ENCODE assay signal across 8 mouse cellular contexts in genomic region chr7:141475011-141475804, GRCm38 (mm10). TPM values are rescaled to one million over a fixed set of nuclear protein-coding genes. Genes with fewer than 3 reads are reported as not detected.
DNase-seq lines count a peak whose midpoint lies in the region; ATAC-seq lines count a peak whose summit lies in the region.

TSS of gene Polr2l (minus strand) at chr7:141475132.
TSS of gene Tspan4 (plus strand) at chr7:141475240.

- H3K27me3 ChIP-seq in intestine, embryonic 16.5 days (replicated peaks; ENCODE audit: control insufficient read depth, insufficient read depth, low read length), result no peaks in the 10 kb centered on the region
- H3K27me3 ChIP-seq in limb, embryonic 12.5 days, result peaks cover 1% of the 10 kb centered on the region; the same call in 1 of the 2 replicates
- peaks cover 10% of the 10 kb centered on the region for H3K27me3 ChIP-seq in midbrain, embryonic 14.5 days (ENCODE audit: control insufficient read depth, insufficient read depth, low read length)

- peaks cover 7% of the 10 kb centered on the region; the same call in 1 of the 2 replicates for H3K36me3 ChIP-seq in intestine, embryonic 16.5 days (ENCODE audit: control insufficient read depth, insufficient read depth, low read length)
- peaks cover 25% of the 10 kb centered on the region for H3K36me3 ChIP-seq in limb, embryonic 12.5 days
- H3K36me3 ChIP-seq in midbrain, embryonic 14.5 days (ENCODE audit: control insufficient read depth, insufficient read depth, low read length), result peaks cover 24% of the 10 kb centered on the region

- peak; percentile 71 for ATAC-seq in intestine, embryonic 16.5 days
- peak; percentile 29; the same call in 1 of the 2 replicates for ATAC-seq in limb, embryonic 12.5 days (ENCODE audit: insufficient number of reproducible peaks, insufficient read depth, low FRiP score, low TSS enrichment, low read depth)
- ATAC-seq in midbrain, embryonic 14.5 days (ENCODE audit: low FRiP score, low TSS enrichment), result peak; percentile 83

- no peaks in the 10 kb centered on the region for H3K9me3 ChIP-seq in intestine, embryonic 16.5 days (ENCODE audit: control insufficient read depth, low read length)
- H3K9me3 ChIP-seq in limb, embryonic 12.5 days, result no peaks in the 10 kb centered on the region
- no peaks in the 10 kb centered on the region for H3K9me3 ChIP-seq in midbrain, embryonic 14.5 days (ENCODE audit: control insufficient read depth, low read length)

- WGBS in intestine, embryonic 16.5 days, result under 1% methylated on average over 87 of the region's 87 CpGs
- under 1% methylated on average over 87 of the region's 87 CpGs for WGBS in limb, embryonic 12.5 days
- under 1% methylated on average over 87 of the region's 87 CpGs for WGBS in midbrain, embryonic 14.5 days

- H3K4me3 ChIP-seq in intestine, embryonic 16.5 days (ENCODE audit: low read length), result peak within 1 kb of the TSS; percentile 88
- H3K4me3 ChIP-seq in limb, embryonic 12.5 days (replicated peaks), result peak within 1 kb of the TSS; percentile 73
- peak within 1 kb of the TSS; percentile 70 for H3K4me3 ChIP-seq in midbrain, embryonic 14.5 days (replicated peaks; ENCODE audit: low read depth, low read length)

- H3K4me2 ChIP-seq in intestine, embryonic 16.5 days (ENCODE audit: low read depth, low read length), result peak within 1 kb of the TSS; percentile 93
- peak within 1 kb of the TSS; percentile 92 for H3K4me2 ChIP-seq in limb, embryonic 12.5 days
- peak within 1 kb of the TSS; percentile 93 for H3K4me2 ChIP-seq in midbrain, embryonic 14.5 days (ENCODE audit: low read length)

- H3K27ac ChIP-seq in intestine, embryonic 16.5 days (ENCODE audit: low read length), result peak within 1 kb of the TSS; percentile 97
- peak within 1 kb of the TSS; percentile 87 for H3K27ac ChIP-seq in limb, embryonic 12.5 days
- H3K27ac ChIP-seq in midbrain, embryonic 14.5 days (replicated peaks; ENCODE audit: low read depth, low read length), result peak within 1 kb of the TSS; percentile 92

- peak within 1 kb of the TSS; percentile 90 for H3K9ac ChIP-seq in intestine, embryonic 16.5 days (ENCODE audit: low read depth, low read length)
- H3K9ac ChIP-seq in limb, embryonic 12.5 days (replicated peaks), result peak within 1 kb of the TSS; percentile 82
- peak within 1 kb of the TSS; percentile 89 for H3K9ac ChIP-seq in midbrain, embryonic 14.5 days (replicated peaks; ENCODE audit: low read length)

- DNase-seq in layer of hippocampus, adult 11-12 months (ENCODE audit: low spot score), result peak; percentile 85
- no peak for DNase-seq in layer of hippocampus, adult 9-10 months (ENCODE audit: low spot score)
- peak; percentile 94 for DNase-seq in embryo, embryonic 11 days
- peak; percentile 67 to 86 for DNase-seq in gastrocnemius, postnatal 4 days (ENCODE audit: low spot score in 2 of 2)
- peak; percentile 93 for DNase-seq in midbrain, embryonic 14.5 days
- peak; percentile 86 for DNase-seq in spleen, adult 12 weeks (ENCODE audit: low spot score)

- H3K4me1 ChIP-seq in intestine, embryonic 16.5 days (ENCODE audit: control insufficient read depth, insufficient read depth, low read length), result peaks cover 40% of the 10 kb centered on the region
- H3K4me1 ChIP-seq in limb, embryonic 12.5 days (replicated peaks), result peaks cover 45% of the 10 kb centered on the region
- H3K4me1 ChIP-seq in midbrain, embryonic 14.5 days (ENCODE audit: control insufficient read depth, insufficient read depth, low read length), result peaks cover 13% of the 10 kb centered on the region

RNA-seq across cellular contexts. Expression of gene Polr2l, which starts in this region (rescaled TPM):
- 10 to 100 TPM; 35.3 to 35.9 TPM for total RNA-seq in gastrocnemius, postnatal 4 days (2021)
- 50.9 and 57.1 TPM in 2 replicates for polyA plus RNA-seq in intestine, embryonic 16.5 days (2015; fragmentation: Nextera tagmentation; extraction: Ambion mirVana)
- polyA plus RNA-seq in limb, embryonic 12.5 days (2016; fragmentation: Nextera tagmentation; extraction: Ambion mirVana), result 65.7 and 67.3 TPM in 2 replicates
- 75.1 and 93.3 TPM in 2 replicates for polyA plus RNA-seq in midbrain, embryonic 14.5 days (2014; fragmentation: Nextera tagmentation; extraction: Ambion mirVana)

RNA-seq across cellular contexts. Expression of gene Tspan4, which starts in this region (rescaled TPM):
- total RNA-seq in gastrocnemius, postnatal 4 days (2021), result 10 to 100 TPM; 19.6 to 19.7 TPM
- polyA plus RNA-seq in intestine, embryonic 16.5 days (2015; fragmentation: Nextera tagmentation; extraction: Ambion mirVana), result 58.2 and 59.2 TPM in 2 replicates
- polyA plus RNA-seq in limb, embryonic 12.5 days (2016; fragmentation: Nextera tagmentation; extraction: Ambion mirVana), result 24.8 and 33.0 TPM in 2 replicates
- polyA plus RNA-seq in midbrain, embryonic 14.5 days (2014; fragmentation: Nextera tagmentation; extraction: Ambion mirVana), result 35.2 and 36.4 TPM in 2 replicates

Comparison
In these comparisons a context has a peak if more than half of its experiments do, and no peak if none do; other contexts are left out.
1. ATAC-seq: peak in every context shown above with its lines; median percentile 83 in midbrain, embryonic 14.5 days; 71 in intestine, embryonic 16.5 days; 29 in limb, embryonic 12.5 days.